Mouse (Mus musculus) intestine, postnatal 0 days (tissue): ENCODE data around the gene Baiap2l2. TPM values are rescaled to one million over a fixed set of nuclear protein-coding genes. Genes with fewer than 3 reads are reported as not detected.

Experiments used
- ATAC-seq: fragments of 200-750 bp; cut with Nextera tagmentation; 2 replicates; pipeline ENCODE4 v1.8.0; 2017; ENCODE audit warnings: mild to moderate bottlenecking, moderate TSS enrichment, moderate library complexity
- H3K27ac ChIP-seq: fragments of 300-500 bp; sonication (generic); 2 replicates; pipeline ENCODE4 v1.5.1; 2014; ENCODE audit warnings: mild to moderate bottlenecking, low read depth, low read length, moderate library complexity
- H3K27me3 ChIP-seq: fragments of 300-500 bp; sonication (generic); replicated peaks from 2 replicates; pipeline ENCODE4 v1.6.1; 2014; ENCODE audit warnings: low read length, mixed read lengths; ENCODE audit not compliant: control insufficient read depth, insufficient read depth
- H3K36me3 ChIP-seq: fragments of 300-500 bp; sonication (generic); 2 replicates; pipeline ENCODE4 v1.6.1; 2014; ENCODE audit warnings: mild to moderate bottlenecking, moderate library complexity; ENCODE audit not compliant: control insufficient read depth, insufficient read depth
- H3K4me1 ChIP-seq: fragments of 300-500 bp; sonication (generic); replicated peaks from 2 replicates; pipeline ENCODE4 v1.6.1; 2014; ENCODE audit warnings: antibody characterized with exemption, low read length, mixed read lengths; ENCODE audit not compliant: control insufficient read depth, insufficient read depth
- H3K4me2 ChIP-seq: fragments of 300-500 bp; sonication (generic); replicated peaks from 2 replicates; pipeline ENCODE4 v1.6.1; 2014; ENCODE audit warnings: low read depth, mild to moderate bottlenecking, moderate library complexity
- H3K4me3 ChIP-seq: fragments of 300-500 bp; sonication (generic); 2 replicates; pipeline ENCODE4 v1.5.1; 2014; ENCODE audit warnings: low read depth, low read length
- H3K9ac ChIP-seq: fragments of 300-500 bp; sonication (generic); 2 replicates; pipeline ENCODE4 v1.6.1; 2014; ENCODE audit warnings: mild to moderate bottlenecking, low read depth, low read length
- H3K9me3 ChIP-seq: fragments of 300-500 bp; sonication (generic); 2 replicates; pipeline ENCODE4 v1.6.1; 2016; ENCODE audit warnings: mixed run types; ENCODE audit not compliant: control insufficient read depth
- CTCF ChIP-seq: sonication (generic); IDR thresholded peaks from 2 replicates; pipeline ENCODE4 v1.5.1; 2016; ENCODE audit warnings: low read depth, mild to moderate bottlenecking, control low read depth, antibody characterized with exemption, moderate library complexity
- WGBS: fragments of 180-500 bp; shearing (Covaris S2); extraction: QIAGEN DNeasy Blood & Tissue Kit; methylation state at CpG from one replicate; pipeline ENCODE4 v1.1.7; 2014; 5-methylcytosine and 5-hydroxymethylcytosine counted together
- polyA plus RNA-seq: library from polyadenylated mRNA; unstranded; fragments of >200 nt; fragmentation: Nextera tagmentation; extraction: Ambion mirVana; gene quantifications from 2 replicates; pipeline ENCODE4 v1.2.1, GENCODE M21; 2015

Baiap2l2 gene
- polyA plus RNA-seq, 1 experiment from 2014 or later: 19.3 TPM

GRCm38 (mm10) chr15:79224685-79225084, 60.7 kb downstream of the Baiap2l2 start:
- ATAC-seq: peak; percentile 14; the same call in 1 of the 2 replicates

DNA sequence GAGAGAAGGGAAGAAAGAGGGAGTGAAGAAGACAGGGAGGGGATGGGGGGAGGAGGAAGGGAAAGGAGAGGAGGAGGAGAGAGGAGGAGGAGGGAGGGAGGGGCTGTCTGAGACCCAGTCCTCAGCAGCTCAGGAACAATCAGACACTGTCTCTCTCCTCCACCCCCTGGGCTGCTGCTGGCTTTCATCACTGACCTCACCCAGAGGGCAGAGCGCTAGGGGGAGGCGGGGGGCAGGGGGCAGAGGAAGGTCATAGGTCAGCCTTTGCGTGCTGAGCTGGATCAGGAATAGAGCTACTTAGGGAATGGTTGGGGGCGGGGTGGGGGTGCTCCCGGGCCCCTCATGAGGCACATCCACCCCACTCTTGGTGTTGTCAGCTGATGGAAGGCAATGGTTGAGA, 61.7 kb downstream of the Baiap2l2 start:
- Histone ChIP-seq H3K9ac (no peak overlapping the region), H3K4me2 (no peak overlapping the region), H3K27me3 (no peaks in the 10 kb centered on the region; the same call in 1 of the 2 replicates), H3K4me3 (no peak overlapping the region), H3K27ac (no peak overlapping the region), H3K4me1 (no peaks in the 10 kb centered on the region), H3K36me3 (no peaks in the 10 kb centered on the region), H3K9me3 (no peaks in the 10 kb centered on the region)
- WGBS: 23% methylated on average over 5 of the region's 5 CpGs
- no peak for ATAC-seq
- no peak for TF ChIP-seq CTCF

More at GRCm38 (mm10) chr15:79224685-79225084, 60.7 kb downstream of the Baiap2l2 start:
- 0 out of 2 replicates have a peak, but pooled peaks cover 3% of the 10 kb centered on the region for H3K4me1 ChIP-seq
- no peaks in the 10 kb centered on the region; the same call in 1 of the 2 replicates for H3K27me3 ChIP-seq
- no peak overlapping the region for H3K4me3 ChIP-seq
- H3K9me3 ChIP-seq: no peaks in the 10 kb centered on the region
- no peak overlapping the region for H3K27ac ChIP-seq
- no peak overlapping the region for H3K9ac ChIP-seq
- no peak overlapping the region for H3K4me2 ChIP-seq
- peak; percentile 97 for TF ChIP-seq CTCF
- no peaks in the 10 kb centered on the region for H3K36me3 ChIP-seq
- whole genome bisulfite sequencing: 11% methylated on average over 5 of the region's 5 CpGs

GRCm38 (mm10) chr15:79219572-79219971, 65.8 kb downstream of the Baiap2l2 start:
- no peak for ATAC-seq
- H3K4me2 ChIP-seq: no peak overlapping the region
- WGBS: 0% methylated on average over 1 of the region's 1 CpGs
- H3K4me1 ChIP-seq: no peaks in the 10 kb centered on the region
- no peak overlapping the region for H3K27ac ChIP-seq
- H3K9me3 ChIP-seq: no peaks in the 10 kb centered on the region
- H3K27me3 ChIP-seq: no peaks in the 10 kb centered on the region; the same call in 1 of the 2 replicates
- TF ChIP-seq CTCF: no peak
- no peak overlapping the region for H3K9ac ChIP-seq
- H3K4me3 ChIP-seq: no peak overlapping the region
- no peaks in the 10 kb centered on the region for H3K36me3 ChIP-seq

DNA sequence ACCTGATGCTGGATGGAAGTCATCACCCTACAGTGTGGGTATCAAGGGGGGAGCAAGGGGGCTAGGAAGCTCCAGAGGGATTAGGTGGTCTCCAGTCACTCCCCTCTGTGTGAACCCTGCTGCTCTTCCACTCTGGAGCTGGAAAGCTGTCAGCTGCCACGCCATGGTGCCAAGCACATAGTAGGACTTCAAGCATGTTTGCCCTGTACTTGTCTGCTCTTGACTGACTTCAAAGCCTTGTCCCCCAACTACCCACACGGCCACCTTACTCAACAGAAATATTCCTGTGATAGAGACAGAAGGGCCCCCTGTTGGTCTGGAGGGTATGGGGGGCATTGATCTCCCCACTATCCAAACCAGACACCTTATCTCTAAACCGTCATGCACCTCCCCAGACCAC, 69.1 kb downstream of the Baiap2l2 start:
- Histone ChIP-seq H3K4me1 (no peaks in the 10 kb centered on the region), H3K9me3 (no peaks in the 10 kb centered on the region), H3K4me3 (no peak overlapping the region), H3K36me3 (no peaks in the 10 kb centered on the region), H3K9ac (no peak overlapping the region), H3K27ac (no peak overlapping the region), H3K4me2 (no peak overlapping the region), H3K27me3 (no peaks in the 10 kb centered on the region)
- no peak for TF ChIP-seq CTCF
- WGBS: 63% methylated on average over 3 of the region's 3 CpGs
- no peak for ATAC-seq

GRCm38 (mm10) chr15:79213591-79213990, 71.7 kb downstream of the Baiap2l2 start:
- no peaks in the 10 kb centered on the region for H3K27me3 ChIP-seq
- 76% methylated on average over 6 of the region's 6 CpGs for WGBS
- no peak for ATAC-seq

DNA sequence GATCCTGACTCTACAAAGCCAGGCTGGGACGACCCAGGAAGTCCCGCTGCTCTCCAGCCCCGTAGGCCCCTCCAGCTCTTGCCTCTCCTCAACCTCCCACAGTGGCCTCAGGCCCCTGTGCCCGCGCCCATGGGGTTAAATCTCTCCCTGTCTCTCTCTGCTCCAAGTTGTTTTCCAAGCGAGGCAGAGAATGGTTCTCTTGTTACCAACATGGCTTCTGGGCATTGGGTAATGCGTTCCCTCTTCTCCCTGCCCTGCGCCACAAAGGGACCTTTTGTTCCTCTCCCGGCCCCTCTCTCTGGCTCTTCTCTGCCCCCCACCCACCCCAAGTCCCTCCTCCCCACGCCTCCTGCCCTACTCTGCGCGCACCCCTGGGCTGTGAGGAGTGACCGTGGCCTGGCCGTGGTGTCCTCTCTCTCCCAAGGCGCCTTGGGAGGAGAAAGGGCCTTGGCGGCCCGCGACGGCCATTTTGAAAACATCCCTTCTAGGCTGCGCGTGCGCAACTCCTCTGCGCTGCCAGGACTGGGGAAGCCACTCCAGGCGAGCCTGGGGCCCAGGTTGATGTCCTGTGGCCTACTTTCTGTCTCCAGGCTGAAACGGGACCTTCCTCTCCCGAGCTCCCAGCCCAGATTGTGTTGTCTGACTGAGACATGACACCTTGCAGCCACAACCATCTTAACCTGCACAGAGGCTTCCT, 72.4 kb downstream of the Baiap2l2 start:
- Histone ChIP-seq H3K27ac (no peak overlapping the region), H3K36me3 (no peaks in the 10 kb centered on the region), H3K4me2 (no peak overlapping the region), H3K27me3 (no peaks in the 10 kb centered on the region), H3K9ac (no peak overlapping the region), H3K4me3 (no peak overlapping the region), H3K4me1 (no peaks in the 10 kb centered on the region), H3K9me3 (no peaks in the 10 kb centered on the region)
- no peak for ATAC-seq
- TF ChIP-seq CTCF: no peak
- WGBS: 87% methylated on average over 26 of the region's 26 CpGs

More at GRCm38 (mm10) chr15:79213591-79213990, 71.7 kb downstream of the Baiap2l2 start:
- Histone ChIP-seq H3K4me2 (no peak overlapping the region), H3K4me1 (no peaks in the 10 kb centered on the region), H3K36me3 (no peaks in the 10 kb centered on the region), H3K9ac (no peak overlapping the region), H3K9me3 (no peaks in the 10 kb centered on the region), H3K27ac (no peak overlapping the region), H3K4me3 (no peak overlapping the region)
- TF ChIP-seq CTCF: no peak
